Mouse (Mus musculus) lung, postnatal 0 days (tissue): Measurements from ENCODE around the gene Sema7a.

Source experiments
- CTCF ChIP-seq: IDR thresholded peaks from 2 replicates; pipeline ENCODE4 v1.5.1; 2016; ENCODE audit warnings: antibody characterized with exemption, mild to moderate bottlenecking
- EP300 ChIP-seq: IDR thresholded peaks from 2 replicates; pipeline ENCODE4 v1.6.1; 2016; ENCODE audit warnings: antibody characterized with exemption, mild to moderate bottlenecking, control low read depth

- TF ChIP-seq CTCF, result no peak
- TF ChIP-seq EP300, result no peak
Measured at GRCm38 (mm10) chr9:57902132-57902531, 37.8 kb upstream of the Sema7a start.
